Mouse (Mus musculus) kidney, adult 18-20 months (tissue): Measurements from ENCODE around the gene Agbl5.

Source experiments
- DNase-seq: peaks from one replicate; pipeline ENCODE4 v3.0.0; 2021

The Agbl5 gene

GRCm38 (mm10) chr5:30921256-30922033 lies 33.0 kb downstream of the Agbl5 start, which contains the start of gene Khk:
Gene Khk, plus strand, starts transcription at chr5:30921431.
- DNase-seq: peak; percentile 95

GRCm38 (mm10) chr5:30922581-30923041 lies 34.1 kb downstream of the Agbl5 start:
- DNase-seq: no peak

DNA sequence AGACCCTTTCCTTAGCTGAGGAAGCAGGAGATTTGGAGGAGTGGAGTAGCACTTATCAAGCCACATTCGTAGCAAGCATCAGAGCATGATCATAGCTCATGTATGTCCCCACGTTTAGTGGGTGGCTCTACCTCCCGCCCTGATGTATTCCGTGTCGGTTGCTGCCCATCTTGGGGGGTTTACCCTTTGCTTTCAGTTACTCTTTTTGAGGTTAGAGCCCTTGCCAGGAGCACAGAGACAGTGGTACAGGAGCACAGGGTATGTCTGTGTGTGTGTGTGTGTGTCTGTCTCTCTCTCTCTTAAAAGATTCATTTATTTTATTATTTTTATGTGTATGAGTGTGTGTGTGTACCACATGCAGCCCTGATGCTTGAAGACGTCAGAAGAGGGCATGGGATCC lies 34.6 kb downstream of the Agbl5 start:
- no peak for DNase-seq

DNA sequence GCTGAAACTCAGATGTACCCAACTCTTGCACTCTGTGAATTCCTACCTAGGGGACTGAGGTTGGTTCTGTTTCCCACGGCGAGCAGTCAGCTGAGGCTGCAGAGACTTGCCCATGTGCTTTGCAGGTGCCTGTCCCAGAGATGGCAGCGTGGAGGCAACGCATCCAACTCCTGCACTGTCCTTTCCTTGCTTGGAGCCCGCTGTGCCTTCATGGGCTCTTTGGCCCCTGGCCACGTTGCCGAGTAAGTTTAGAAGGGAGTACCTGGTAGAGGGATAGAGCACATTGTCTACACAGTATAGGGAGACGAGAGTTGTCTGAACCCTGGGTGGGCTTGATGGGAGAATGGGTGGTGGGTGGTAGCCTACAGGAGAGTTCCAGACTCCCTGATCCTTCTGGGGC lies 36.1 kb downstream of the Agbl5 start:
- DNase-seq: peak; percentile 55

GRCm38 (mm10) chr5:30925217-30925616 lies 36.7 kb downstream of the Agbl5 start:
- peak; percentile 83 for DNase-seq

- DNase-seq: peak; percentile 61
Observed at GRCm38 (mm10) chr5:30926073-30926472, 37.6 kb downstream of the Agbl5 start.

GRCm38 (mm10) chr5:30927945-30928529 lies 39.5 kb downstream of the Agbl5 start:
- no peak for DNase-seq

DNA sequence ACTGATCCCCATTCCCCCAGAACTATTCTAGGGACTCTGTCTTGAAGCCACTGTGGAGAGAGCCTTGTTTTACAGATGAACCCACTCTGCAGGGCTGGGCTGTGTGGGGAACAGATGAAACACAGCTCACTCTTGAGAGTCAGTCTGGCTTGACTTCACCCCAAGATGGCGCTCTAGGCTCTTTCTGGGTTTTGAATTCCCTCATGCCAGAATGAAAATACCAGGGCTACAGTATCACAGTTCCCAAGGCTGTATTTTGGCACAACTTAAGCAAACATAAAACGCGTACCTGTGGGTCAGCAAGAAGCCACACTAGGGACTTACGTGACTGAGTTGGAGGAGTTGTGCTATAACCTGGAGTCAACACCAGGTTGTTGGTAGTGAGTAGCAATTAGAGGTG lies 41.6 kb downstream of the Agbl5 start:
- peak; percentile 78 for DNase-seq

- DNase-seq: no peak
Observed at GRCm38 (mm10) chr5:30930846-30931245, 42.4 kb downstream of the Agbl5 start.

- no peak for DNase-seq
Observed at GRCm38 (mm10) chr5:30931378-30931777, 42.9 kb downstream of the Agbl5 start.

DNA sequence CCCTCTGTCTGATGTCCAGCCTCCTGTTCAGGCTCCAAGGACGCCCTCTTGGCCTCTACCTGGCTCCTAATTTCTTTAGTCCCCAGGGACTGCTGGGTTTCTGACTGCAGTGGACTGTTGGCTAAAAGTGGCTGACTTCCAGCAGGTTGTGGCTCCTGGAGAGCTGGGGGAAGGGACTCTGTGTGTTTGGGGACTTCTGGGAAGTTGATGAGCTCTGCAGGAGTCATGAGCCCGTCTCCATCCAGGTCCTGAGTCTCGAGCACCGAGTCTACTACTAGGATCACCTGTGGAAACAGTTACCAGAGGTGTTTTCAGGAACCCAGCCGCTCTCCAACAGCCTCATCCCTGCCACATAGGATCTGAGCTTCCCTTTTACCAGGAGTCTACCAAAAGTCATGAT lies 45.2 kb downstream of the Agbl5 start:
- DNase-seq: no peak

DNA sequence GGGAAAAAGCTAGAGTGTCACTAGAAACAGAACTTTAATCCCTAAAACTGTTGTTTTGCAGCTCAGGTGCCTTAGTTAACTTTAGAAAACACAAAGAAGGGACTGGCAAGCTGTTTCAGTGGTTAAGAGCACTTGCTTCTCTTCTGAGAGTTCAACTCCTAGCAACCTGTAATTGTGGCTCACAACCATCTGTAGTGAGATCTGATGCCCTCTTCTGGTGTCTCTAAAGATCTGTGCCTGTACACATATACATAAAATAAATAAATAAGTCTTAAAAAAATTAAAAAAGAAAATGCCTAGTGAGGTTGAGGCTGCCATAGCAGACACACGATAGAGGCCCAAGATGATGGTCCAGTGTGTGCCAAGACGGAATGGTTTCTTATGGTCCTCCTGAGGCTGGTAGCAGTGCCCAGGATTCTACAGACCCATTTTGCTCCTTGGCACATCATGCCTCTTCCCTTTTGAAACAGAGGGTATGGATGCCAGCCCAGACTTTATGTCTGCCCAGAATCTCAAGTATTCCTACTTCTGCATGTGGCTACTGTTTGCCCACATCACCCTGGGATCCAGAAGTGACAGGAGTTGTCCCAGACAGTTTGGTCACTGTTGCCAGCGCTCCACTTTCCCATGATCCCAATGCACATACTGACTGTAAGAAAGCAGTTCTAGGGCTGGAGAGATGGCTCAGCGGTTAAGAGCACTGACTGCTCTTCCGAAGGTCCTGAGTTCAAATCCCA lies 46.4 kb downstream of the Agbl5 start:
- no peak for DNase-seq

GRCm38 (mm10) chr5:30943004-30943403 lies 54.5 kb downstream of the Agbl5 start:
- peak; percentile 59 for DNase-seq

GRCm38 (mm10) chr5:30944344-30944743 lies 55.9 kb downstream of the Agbl5 start:
- no peak for DNase-seq

GRCm38 (mm10) chr5:30944956-30945781 lies 56.7 kb downstream of the Agbl5 start, which contains the start of gene Cgref1:
Gene Cgref1, minus strand, starts transcription at chr5:30945591.
- DNase-seq: peak; percentile 77

DNA sequence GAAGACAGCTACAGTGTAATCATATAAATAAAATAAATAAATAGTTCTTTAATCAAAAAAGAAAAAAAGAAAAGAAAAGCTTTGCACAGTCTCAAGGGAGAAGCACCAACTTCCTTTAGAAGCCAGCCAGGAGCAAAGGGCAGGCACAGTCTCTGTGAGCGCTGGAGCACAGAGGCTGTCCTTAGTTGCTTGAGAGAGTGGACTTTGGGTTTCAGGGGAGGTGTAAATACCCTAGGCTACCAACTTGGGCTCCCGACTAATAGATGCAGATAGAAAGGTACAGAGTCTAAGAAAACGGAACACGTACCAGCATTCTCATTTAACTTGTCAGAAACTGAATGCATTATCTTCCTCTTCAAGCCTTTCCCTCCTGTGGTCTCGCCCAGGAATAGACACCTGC lies 60.1 kb downstream of the Agbl5 start:
- DNase-seq: no peak

DNA sequence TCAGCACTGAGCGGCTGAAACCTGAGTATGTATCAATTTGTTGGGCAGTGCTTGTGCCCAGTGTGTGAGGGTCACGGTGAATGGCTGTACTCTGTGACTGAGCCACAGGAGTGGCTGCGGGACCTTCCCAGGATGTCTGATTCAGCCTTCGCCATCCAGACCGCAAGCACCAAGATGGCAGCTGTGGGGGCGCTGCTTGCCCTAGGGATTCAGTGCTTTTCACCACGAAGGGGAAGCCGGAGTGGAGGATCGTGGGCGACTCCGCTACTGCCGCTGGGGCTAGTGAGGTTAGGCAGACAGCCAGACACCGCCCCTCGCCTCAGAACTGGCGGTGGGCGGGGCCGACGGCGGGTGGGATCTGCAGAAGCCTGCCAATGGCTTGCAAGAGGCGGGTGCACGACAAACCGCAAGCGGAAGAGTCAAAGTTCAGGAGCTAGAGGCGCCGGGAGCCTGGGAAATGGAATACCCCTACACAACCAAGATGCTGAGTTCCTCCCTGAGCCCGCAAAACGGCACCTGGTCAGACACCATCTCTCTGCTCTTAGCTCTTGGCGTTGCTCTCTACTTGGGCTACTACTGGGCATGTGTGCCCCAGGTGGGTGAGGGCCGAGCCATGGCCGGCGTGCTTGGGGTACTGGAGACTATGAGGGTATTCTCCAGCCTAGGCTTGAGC lies 61.3 kb downstream of the Agbl5 start:
- DNase-seq: peak; percentile 95

DNA sequence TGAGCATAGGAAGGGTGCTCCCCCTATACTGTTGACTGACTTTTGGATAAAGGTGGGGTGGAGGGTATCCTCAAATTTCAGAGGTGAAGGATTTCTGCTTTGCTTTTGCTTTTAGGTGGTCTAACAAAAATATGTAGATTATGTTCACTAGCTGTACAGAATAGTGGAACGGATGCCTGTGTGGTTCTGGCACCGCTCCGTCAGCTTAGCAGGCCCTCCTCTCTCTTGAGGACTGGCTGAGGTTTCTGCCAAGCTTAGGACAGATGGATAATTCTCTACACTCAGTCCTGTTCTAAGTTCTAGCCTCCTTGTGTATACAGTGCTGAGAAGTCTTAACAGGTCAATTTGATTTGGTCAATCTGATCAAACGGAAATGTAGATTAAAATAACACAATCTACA lies 62.0 kb downstream of the Agbl5 start:
- DNase-seq: no peak

GRCm38 (mm10) chr5:30950922-30951321 lies 62.4 kb downstream of the Agbl5 start:
- DNase-seq: no peak

- DNase-seq: no peak
Observed at GRCm38 (mm10) chr5:30951706-30952105, 63.2 kb downstream of the Agbl5 start.

GRCm38 (mm10) chr5:30952551-30952950 lies 64.1 kb downstream of the Agbl5 start:
- DNase-seq: no peak

DNA sequence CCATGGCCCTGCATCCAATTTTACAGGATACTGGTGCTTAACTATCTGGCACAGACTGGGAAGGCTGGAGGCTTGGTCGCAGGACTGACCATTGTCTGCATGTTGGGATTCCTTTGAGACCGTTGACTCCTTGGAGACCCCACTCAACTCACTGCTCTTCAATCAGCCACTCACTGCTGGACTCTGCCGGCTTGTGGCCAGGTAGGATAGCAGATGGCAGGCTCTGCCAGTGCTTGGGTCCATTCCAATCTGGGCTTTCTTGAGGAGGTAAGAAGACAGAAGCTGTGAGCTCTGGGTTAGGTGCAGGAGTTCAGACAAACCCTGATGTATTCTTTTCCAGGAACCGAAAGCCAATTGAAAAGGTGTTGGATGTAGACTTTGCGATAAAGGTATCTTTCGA lies 65.6 kb downstream of the Agbl5 start:
- DNase-seq: no peak
